Mouse (Mus musculus) kidney, adult 2 months (tissue): ENCODE data around the gene Cdkn3.

Experiments
- CTCF ChIP-seq: fragments of 200-500 bp; conservative IDR thresholded peaks from 2 replicates; pipeline ENCODE4 v1.5.1; 2011; ENCODE audit warnings: low read depth, mild to moderate bottlenecking, control low read depth, low read length, moderate library complexity, mixed read lengths; ENCODE audit not compliant: insufficient read depth, insufficient read length
- POLR2A ChIP-seq: fragments of 200-500 bp; IDR thresholded peaks from one replicate; pipeline ENCODE4 v1.6.1; 2011; ENCODE audit warnings: low read depth, low read length, control low read depth

DNA sequence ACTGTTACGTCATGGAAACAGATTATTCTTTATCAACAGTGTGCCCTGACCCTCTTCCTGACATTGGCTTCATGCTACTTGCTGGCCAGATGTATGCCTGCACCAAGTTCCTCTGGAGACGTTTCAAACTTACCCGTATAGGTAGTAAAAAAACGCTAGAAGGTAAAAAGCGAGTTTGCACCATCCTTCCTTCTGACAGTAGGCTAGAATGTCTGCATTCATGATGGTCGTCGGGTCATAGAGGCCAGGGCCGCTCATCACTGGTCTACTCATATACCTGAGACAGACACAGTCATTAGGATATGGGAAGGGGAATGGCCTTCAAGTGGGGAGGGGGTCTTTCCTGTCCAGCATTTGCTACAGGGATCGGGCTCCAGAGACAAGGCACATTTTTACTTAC, 18.4 kb downstream of the Cdkn3 start:
- no peak for TF ChIP-seq CTCF
- no peak for TF ChIP-seq POLR2A
